Mouse (Mus musculus) cerebellum, adult 2 months (tissue): ENCODE data around the gene Clasp2.

Experiments
- CTCF ChIP-seq: fragments of 200-500 bp; IDR thresholded peaks from 2 replicates; pipeline ENCODE4 v1.5.1; 2011; ENCODE audit warnings: low read depth, mild to moderate bottlenecking, control low read depth, low read length, moderate library complexity, borderline replicate concordance; ENCODE audit not compliant: insufficient read depth
- POLR2A ChIP-seq: fragments of 200-500 bp; IDR thresholded peaks from 2 replicates; pipeline ENCODE4 v1.6.1; 2011; ENCODE audit warnings: low read length, control low read depth, borderline replicate concordance; ENCODE audit not compliant: insufficient read depth

DNA sequence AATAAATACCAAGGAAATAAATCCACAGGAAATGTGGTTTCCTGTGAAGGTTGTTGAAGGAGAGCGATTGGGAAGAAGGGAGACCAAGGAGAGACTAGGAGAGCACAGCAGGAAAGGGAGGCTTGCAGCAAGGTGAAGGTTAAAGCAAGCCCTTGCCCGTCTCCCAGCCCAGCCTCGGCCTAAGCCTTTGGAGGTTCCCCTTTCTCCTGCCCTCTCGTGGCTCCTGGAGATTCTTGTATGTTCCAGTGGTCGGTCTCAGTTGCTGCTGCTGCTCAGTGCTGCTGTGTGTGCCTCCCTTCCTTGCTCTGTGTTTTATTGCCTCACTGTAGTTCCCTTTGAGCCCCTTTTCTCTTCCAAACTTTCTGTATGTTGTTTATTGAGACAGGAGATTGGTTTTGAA is 42.4 kb downstream of the Clasp2 start:
- no peak for TF ChIP-seq CTCF
- no peak for TF ChIP-seq POLR2A
